Mouse (Mus musculus): ENCODE results near the gene Ccdc153. TPM values are rescaled to one million over a fixed set of nuclear protein-coding genes. Genes with fewer than 3 reads are reported as not detected.

The Ccdc153 gene
- polyA plus RNA-seq, 1 experiment from 2014 or later: not detected

DNA sequence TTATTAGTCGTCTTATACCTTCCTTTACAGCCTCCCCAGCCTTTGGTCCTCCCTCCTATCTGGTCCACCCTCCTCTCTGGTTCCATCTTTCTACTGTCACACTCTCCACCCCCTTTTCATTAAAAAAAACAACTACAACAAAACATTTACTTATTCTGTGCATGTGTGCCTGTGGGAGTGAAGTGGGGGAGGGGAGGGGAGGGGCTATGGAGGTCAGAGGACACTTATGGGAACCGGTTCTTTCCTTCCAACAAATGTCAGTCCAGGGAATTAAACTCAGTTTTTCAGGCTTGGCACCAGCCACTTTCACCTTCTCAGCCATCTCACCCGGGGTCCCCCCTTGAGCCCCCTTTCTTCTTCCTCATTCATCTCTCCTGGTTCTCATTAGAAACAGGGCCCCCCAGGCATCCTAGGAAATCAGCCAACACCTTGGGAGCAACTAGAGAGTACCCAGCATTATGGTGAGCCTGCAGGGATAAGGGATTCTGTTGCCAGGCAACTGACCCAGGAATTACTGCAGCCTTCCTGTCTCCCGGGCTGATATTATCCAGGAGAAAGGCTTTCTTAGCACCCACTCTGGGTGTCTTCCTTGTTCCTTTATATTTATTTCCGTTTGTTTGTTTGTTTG, 14.1 kb downstream of the Ccdc153 start:
- Histone ChIP-seq H3K4me3 (ENCODE audit: low read depth, low read length) (no peak overlapping the region), H3K36me3 (replicated peaks; ENCODE audit: insufficient read depth, low read length) (0 out of 2 replicates have a peak, but pooled peaks cover 6% of the 10 kb centered on the region), H3K4me2 (ENCODE audit: low read depth, low read length) (no peak overlapping the region), H3K9me3 (ENCODE audit: low read length) (no peaks in the 10 kb centered on the region), H3K9ac (replicated peaks) (no peak overlapping the region), H3K27me3 (ENCODE audit: insufficient read depth, low read length) (no peaks in the 10 kb centered on the region), H3K27ac (ENCODE audit: low read depth) (no peak overlapping the region), H3K4me1 (ENCODE audit: insufficient read depth) (peaks cover 16% of the 10 kb centered on the region)
- no peak for TF ChIP-seq EP300 (IDR thresholded peaks at IDR 0.05; ENCODE audit: low read depth)
- no peak for TF ChIP-seq CTCF (IDR thresholded peaks at IDR 0.05; ENCODE audit: low read depth)
- DNase-seq (no peak), ATAC-seq (no peak)
- 48% methylated on average over 5 of the region's 5 CpGs for WGBS (ENCODE audit: insufficient replicate concordance)

GRCm38 (mm10) chr9:44255136-44255521, 14.7 kb downstream of the Ccdc153 start:
- no peaks in the 10 kb centered on the region for H3K27me3 ChIP-seq (ENCODE audit: insufficient read depth, low read length)
- H3K27ac ChIP-seq (ENCODE audit: low read depth): peak overlapping the region; percentile 37; the same call in 1 of the 2 replicates
- no peak for DNase-seq
- H3K4me1 ChIP-seq (ENCODE audit: insufficient read depth): peaks cover 15% of the 10 kb centered on the region
- no peak overlapping the region for H3K9ac ChIP-seq (replicated peaks)
- no peaks in the 10 kb centered on the region for H3K9me3 ChIP-seq (ENCODE audit: low read length)
- no peak overlapping the region for H3K4me3 ChIP-seq (ENCODE audit: low read depth, low read length)
- no peak overlapping the region for H3K4me2 ChIP-seq (ENCODE audit: low read depth, low read length)
- 0 out of 2 replicates have a peak, but pooled peaks cover 6% of the 10 kb centered on the region for H3K36me3 ChIP-seq (replicated peaks; ENCODE audit: insufficient read depth, low read length)
- TF ChIP-seq CTCF (IDR thresholded peaks at IDR 0.05; ENCODE audit: low read depth) (no peak), EP300 (IDR thresholded peaks at IDR 0.05; ENCODE audit: low read depth) (no peak)
- WGBS (ENCODE audit: insufficient replicate concordance): 66% methylated on average over 6 of the region's 6 CpGs
- ATAC-seq: no peak

GRCm38 (mm10) chr9:44256213-44256612, 15.7 kb downstream of the Ccdc153 start:
- Histone ChIP-seq H3K4me3 (ENCODE audit: low read depth, low read length) (no peak overlapping the region), H3K4me2 (ENCODE audit: low read depth, low read length) (no peak overlapping the region), H3K9me3 (ENCODE audit: low read length) (no peaks in the 10 kb centered on the region), H3K27me3 (ENCODE audit: insufficient read depth, low read length) (no peaks in the 10 kb centered on the region), H3K27ac (ENCODE audit: low read depth) (no peak overlapping the region), H3K9ac (replicated peaks) (no peak overlapping the region), H3K4me1 (ENCODE audit: insufficient read depth) (peaks cover 15% of the 10 kb centered on the region), H3K36me3 (replicated peaks; ENCODE audit: insufficient read depth, low read length) (0 out of 2 replicates have a peak, but pooled peaks cover 6% of the 10 kb centered on the region)
- 82% methylated on average over 8 of the region's 8 CpGs for WGBS (ENCODE audit: insufficient replicate concordance)
- no peak for ATAC-seq
- DNase-seq: no peak
- TF ChIP-seq CTCF (IDR thresholded peaks at IDR 0.05; ENCODE audit: low read depth) (no peak), EP300 (IDR thresholded peaks at IDR 0.05; ENCODE audit: low read depth) (no peak)

GRCm38 (mm10) chr9:44259014-44259413, 18.5 kb downstream of the Ccdc153 start:
- no peak overlapping the region for H3K4me2 ChIP-seq (ENCODE audit: low read depth, low read length)
- H3K9me3 ChIP-seq (ENCODE audit: low read length): no peaks in the 10 kb centered on the region
- H3K36me3 ChIP-seq (replicated peaks; ENCODE audit: insufficient read depth, low read length): peaks cover 11% of the 10 kb centered on the region
- no peak overlapping the region for H3K4me3 ChIP-seq (ENCODE audit: low read depth, low read length)
- ATAC-seq (0 out of 2 replicates have a peak, but pooled peaks have one; percentile 43), DNase-seq (no peak)
- peaks cover 15% of the 10 kb centered on the region for H3K4me1 ChIP-seq (ENCODE audit: insufficient read depth)
- 50% methylated on average over 10 of the region's 10 CpGs for WGBS (ENCODE audit: insufficient replicate concordance)
- H3K9ac ChIP-seq (replicated peaks): no peak overlapping the region
- no peak for TF ChIP-seq EP300 (IDR thresholded peaks at IDR 0.05; ENCODE audit: low read depth)
- no peak for TF ChIP-seq CTCF (IDR thresholded peaks at IDR 0.05; ENCODE audit: low read depth)
- no peaks in the 10 kb centered on the region for H3K27me3 ChIP-seq (ENCODE audit: insufficient read depth, low read length)
- H3K27ac ChIP-seq (ENCODE audit: low read depth): peak overlapping the region; percentile 74

DNA sequence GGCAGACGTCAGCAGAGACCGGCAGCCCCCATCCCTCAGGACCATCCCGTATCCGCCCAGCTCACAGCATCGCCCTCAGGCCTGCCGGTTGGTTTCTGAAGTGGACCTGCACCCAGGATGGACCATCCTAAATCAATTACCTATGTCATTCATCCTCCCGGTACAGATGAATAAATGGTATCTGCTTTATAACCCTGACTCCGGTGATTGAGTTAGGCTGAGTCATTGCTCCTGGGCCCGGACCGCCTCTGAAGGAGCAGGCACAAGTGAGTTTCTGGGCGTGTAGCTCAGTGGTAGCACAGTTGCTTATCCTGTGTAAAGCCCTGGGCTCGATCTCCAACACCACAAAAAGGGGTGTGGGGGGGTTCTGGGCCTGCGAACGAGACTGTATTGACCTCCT, 20.9 kb downstream of the Ccdc153 start:
- 88% methylated on average over 14 of the region's 14 CpGs for WGBS (ENCODE audit: insufficient replicate concordance)
- ATAC-seq: no peak
- H3K27me3 ChIP-seq (ENCODE audit: insufficient read depth, low read length): no peaks in the 10 kb centered on the region

DNA sequence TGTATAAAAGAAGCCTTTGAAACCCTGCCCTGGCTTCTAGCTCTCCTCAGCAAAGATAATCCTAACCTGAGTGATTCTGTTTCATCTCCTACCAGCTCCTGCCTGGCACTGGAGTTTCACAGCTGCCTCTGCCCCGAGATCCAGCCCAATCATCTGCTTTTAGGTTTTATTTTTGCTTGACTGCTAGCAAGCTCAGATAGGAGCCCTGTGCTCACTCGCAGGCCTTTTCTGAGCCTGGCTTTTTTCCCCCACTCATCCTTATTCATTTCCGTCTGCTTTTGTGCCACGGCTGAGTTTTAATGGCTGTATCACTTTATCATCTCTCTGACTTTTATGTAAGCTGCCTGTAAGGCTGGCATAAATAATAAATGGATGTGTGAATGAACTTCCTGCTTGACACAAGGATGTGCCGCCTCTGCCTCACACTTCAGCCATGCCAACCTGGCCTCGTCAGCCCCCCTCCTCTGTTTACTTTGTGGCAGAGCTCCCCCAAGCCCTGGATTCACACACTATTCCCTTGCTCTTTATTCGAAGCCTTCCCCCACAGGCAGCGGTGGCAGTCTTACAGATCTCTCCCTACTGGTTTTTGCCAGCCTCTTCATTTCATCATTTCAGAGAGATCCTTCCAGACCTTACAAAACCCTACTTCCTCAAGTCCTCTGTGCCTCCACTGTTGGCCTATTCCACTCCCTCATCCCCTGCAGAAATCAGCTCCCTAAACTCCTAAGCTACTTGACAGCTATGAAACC, 26.2 kb downstream of the Ccdc153 start:
- Histone ChIP-seq H3K36me3 (replicated peaks; ENCODE audit: insufficient read depth, low read length) (peaks cover 17% of the 10 kb centered on the region), H3K27me3 (ENCODE audit: insufficient read depth, low read length) (no peaks in the 10 kb centered on the region), H3K4me2 (ENCODE audit: low read depth, low read length) (peak overlapping the region; percentile 94), H3K4me3 (ENCODE audit: low read depth, low read length) (peak overlapping the region; percentile 63), H3K27ac (ENCODE audit: low read depth) (peak overlapping the region; percentile 93), H3K4me1 (ENCODE audit: insufficient read depth) (peaks cover 14% of the 10 kb centered on the region), H3K9ac (replicated peaks) (peak overlapping the region; percentile 86), H3K9me3 (ENCODE audit: low read length) (no peaks in the 10 kb centered on the region)
- ATAC-seq (no peak), DNase-seq (no peak)
- WGBS (ENCODE audit: insufficient replicate concordance): 66% methylated on average over 8 of the region's 8 CpGs
- TF ChIP-seq EP300 (IDR thresholded peaks at IDR 0.05; ENCODE audit: low read depth) (no peak), CTCF (IDR thresholded peaks at IDR 0.05; ENCODE audit: low read depth) (no peak)

More for the DNA sequence above, 20.9 kb downstream of the Ccdc153 start:
- H3K36me3 ChIP-seq (replicated peaks; ENCODE audit: insufficient read depth, low read length): peaks cover 17% of the 10 kb centered on the region
- H3K4me1 ChIP-seq (ENCODE audit: insufficient read depth): peaks cover 13% of the 10 kb centered on the region
- H3K4me2 ChIP-seq (ENCODE audit: low read depth, low read length): no peak overlapping the region
- no peak overlapping the region for H3K27ac ChIP-seq (ENCODE audit: low read depth)
- H3K9me3 ChIP-seq (ENCODE audit: low read length): no peaks in the 10 kb centered on the region
- no peak overlapping the region for H3K9ac ChIP-seq (replicated peaks)
- H3K4me3 ChIP-seq (ENCODE audit: low read depth, low read length): no peak overlapping the region
- TF ChIP-seq CTCF (IDR thresholded peaks at IDR 0.05; ENCODE audit: low read depth) (no peak), EP300 (IDR thresholded peaks at IDR 0.05; ENCODE audit: low read depth) (no peak)
- no peak for DNase-seq
